Mouse (Mus musculus): ENCODE measurements at regions not wholly inside any gene's neighbourhood (a gene's known extent, or its start where the extent isn't known, plus 50 kb on each side); places are given as distances from the start of the nearest gene placed in this dataset.

DNA sequence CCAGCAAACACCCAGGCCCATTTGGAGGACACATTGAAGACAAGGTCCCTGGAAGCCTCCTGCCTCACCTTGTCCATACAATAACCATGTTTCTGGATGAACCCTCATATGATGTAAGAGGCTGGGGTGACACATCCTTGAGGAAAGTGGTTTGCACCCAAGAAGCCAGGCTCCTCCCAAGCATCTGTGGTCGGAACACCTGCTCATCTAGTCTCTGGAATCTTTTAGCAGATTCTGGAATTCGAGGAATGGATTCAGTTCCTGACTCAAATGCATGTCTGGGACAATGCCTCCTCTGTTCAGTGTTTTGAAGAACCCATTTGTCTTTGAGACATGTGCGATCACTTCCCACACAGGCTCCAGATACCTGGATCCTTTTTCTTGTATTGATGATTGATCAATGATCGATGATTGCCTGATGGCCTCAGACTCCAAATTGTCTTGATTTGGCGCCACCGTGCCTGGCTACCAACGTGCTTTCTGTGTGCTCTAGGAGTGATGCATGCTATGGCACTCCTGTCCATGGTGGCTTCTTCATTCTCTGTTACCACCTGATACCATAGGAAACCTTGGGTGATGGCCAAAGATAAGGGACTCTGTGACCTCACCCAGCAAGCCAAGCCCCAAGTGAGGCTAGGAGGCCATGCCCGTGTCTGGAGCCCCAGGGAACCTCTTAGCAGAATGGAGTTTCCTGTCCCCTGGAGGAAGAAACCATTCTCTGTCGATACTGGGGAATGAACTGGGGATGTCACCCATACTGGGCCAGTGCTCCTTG is 126.7 kb downstream of the Mn1 start:
- no peak for DNase-seq (ENCODE audit: extremely low read depth, low read depth, low spot score)

DNA sequence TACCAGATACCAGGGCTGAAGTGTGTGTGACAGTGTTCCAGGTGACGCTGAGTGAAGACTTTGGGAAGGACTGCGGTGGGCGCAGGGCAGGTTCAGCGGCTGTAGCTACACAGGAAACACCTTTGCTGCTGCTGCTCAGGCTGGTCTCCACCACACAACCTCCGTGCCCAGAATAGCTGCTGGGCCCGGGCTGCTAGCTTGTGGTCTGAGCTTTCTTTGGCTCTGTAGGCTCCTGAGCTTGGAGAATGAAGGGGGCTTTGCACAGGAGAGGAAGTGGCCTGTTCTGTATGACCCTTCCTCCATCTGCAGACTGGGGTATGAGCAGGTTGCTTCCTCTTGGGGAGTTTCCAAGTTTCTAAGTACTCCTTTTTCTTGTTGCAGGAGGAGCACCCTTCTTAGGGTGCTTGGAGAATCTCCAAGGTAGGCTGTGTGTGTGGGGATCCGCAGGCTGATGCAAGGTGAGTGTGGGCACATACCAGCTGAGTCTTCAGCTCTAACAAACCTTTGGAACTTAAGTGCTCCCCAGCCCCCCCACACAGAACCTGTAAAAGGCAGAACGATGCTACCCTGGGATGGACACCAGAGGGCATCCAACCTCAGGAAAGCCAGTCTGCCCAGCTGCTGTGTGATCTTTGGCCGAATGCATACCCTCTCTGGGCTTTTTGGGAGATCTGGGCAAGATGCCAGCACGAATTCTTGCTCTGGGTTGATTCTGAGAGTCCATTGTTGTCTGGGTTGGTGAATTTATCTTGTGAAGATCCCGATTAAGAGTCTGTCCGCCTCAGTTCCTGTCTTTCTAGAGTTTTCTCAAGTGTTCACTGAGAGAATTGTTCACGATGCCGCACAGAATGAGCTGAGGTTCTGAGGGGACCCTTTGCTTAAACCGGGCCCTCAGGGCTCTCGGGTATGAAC is 136.6 kb downstream of the Mn1 start:
- DNase-seq (ENCODE audit: extremely low read depth, low read depth, low spot score), result no peak

- no peak for DNase-seq (ENCODE audit: extremely low read depth, low read depth, low spot score)
Observed at GRCm38 (mm10) chr5:111554551-111555311, 137.6 kb downstream of the Mn1 start.

GRCm38 (mm10) chr5:111555312-111555957 is 138.3 kb downstream of the Mn1 start:
- DNase-seq (ENCODE audit: extremely low read depth, low read depth, low spot score), result no peak

DNA sequence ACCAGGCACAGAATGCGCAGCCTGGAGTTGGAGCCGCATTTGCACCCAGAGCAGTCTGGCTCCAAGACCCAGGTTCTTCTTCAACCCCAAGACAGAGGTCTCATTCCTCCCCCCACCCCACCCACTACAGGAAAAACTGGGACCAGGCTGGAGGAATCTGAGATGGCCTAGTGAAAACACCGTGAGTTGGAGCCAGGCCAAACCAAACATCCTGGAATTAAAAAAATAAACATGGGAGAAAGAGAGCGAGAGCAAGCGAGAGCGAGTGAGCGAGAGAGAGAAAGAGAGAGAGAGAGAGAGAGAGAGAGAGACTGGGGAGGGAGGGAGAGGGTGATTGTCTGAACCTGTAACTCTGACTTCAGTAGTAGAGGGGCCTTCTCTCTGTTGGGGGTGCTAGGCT is 138.8 kb downstream of the Mn1 start:
- no peak for DNase-seq (ENCODE audit: extremely low read depth, low read depth, low spot score)

GRCm38 (mm10) chr5:111560432-111560831 is 143.3 kb downstream of the Mn1 start:
- no peak for DNase-seq (ENCODE audit: extremely low read depth, low read depth, low spot score)

DNA sequence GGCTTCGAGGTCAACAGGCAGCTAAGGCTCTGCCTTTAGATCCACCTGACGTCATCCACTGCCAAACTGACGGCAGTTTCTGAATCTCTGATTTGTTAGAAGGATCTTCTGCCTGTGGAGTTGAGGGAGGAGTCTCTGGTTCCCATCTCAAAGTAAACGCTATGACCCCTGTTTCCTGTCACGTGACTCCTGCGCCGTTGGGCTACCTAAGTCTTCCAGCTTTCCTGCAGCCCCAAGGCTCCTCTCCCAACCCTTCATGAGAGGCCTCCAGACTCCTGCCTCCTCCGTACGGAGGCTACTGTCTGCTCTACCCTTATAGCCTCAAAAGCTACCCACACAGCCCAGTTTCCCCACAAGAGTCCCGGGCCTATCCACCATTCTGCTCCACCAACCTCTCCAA is 144.1 kb downstream of the Mn1 start:
- DNase-seq (ENCODE audit: extremely low read depth, low read depth, low spot score), result no peak

- DNase-seq (ENCODE audit: extremely low read depth, low read depth, low spot score), result no peak
Observed at GRCm38 (mm10) chr5:111570826-111571225, 153.7 kb downstream of the Mn1 start.

GRCm38 (mm10) chr5:111573265-111573873 is 156.2 kb downstream of the Mn1 start:
- DNase-seq (ENCODE audit: extremely low read depth, low read depth, low spot score), result no peak

- no peak for DNase-seq (ENCODE audit: extremely low read depth, low read depth, low spot score)
Observed at GRCm38 (mm10) chr5:111574219-111574840, 157.2 kb downstream of the Mn1 start.

DNA sequence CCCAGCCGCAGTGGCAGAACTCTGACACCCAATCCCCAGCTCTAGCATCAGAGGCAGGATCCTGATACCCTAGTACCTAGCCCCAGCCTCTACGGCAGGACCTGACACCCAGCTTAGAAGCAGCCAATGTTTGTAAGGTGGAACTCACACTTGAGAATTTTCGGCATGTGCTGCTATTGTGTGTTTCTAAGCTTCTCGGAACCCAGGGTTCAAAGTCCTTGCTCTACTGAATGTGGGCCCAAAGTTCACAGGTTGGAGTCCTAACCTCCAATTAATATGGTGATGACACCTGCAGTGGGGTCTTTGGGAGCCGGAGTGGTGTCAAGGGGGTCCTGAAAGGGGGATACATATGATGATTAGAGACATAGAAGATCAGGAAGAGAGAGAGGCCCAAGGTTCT is 158.2 kb downstream of the Mn1 start:
- no peak for DNase-seq (ENCODE audit: extremely low read depth, low read depth, low spot score)

GRCm38 (mm10) chr5:111577441-111577840 is 156.3 kb upstream of the Gm26897 start:
- no peak for DNase-seq (ENCODE audit: extremely low read depth, low read depth, low spot score)

- no peak for DNase-seq (ENCODE audit: extremely low read depth, low read depth, low spot score)
Observed at GRCm38 (mm10) chr5:111578088-111578487, 155.6 kb upstream of the Gm26897 start.

DNA sequence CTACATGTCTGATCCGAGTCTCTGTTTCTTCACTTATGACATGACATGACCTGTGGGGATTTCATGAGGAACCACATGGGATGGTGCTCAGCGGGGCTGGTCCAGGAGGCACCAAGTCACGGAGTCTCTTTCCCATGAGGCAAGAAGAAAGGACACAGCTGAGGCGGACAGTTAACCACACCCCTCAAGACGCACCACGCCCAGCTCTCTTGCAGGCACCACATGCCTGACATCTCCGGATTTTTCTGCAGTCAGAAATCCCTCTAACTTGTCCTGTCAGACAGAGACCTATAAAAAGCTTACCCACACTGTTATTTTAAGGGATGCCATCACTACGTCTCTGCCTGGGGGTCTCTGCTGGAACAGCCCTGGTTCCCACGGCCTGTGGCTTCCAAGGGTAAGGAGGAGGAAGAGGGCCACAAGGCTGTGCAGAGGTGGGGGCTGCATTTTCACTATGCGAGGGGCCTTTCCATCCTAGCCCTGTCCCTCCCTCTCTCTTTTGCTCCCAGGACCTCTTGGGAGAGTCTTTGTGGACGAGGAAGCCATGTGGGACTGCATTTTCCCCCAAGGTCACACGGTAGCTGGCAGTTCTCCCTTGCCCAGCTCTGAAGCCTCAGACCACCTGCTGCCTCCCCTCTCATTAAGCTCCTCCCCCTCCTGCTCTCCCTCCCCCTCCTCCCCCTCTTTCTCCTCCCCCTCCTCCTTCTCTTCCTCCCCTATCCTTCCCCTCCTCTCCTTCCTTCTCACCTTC is 154.6 kb upstream of the Gm26897 start:
- no peak for DNase-seq (ENCODE audit: extremely low read depth, low read depth, low spot score)

- no peak for DNase-seq (ENCODE audit: extremely low read depth, low read depth, low spot score)
Observed at GRCm38 (mm10) chr5:111580870-111581771, 152.6 kb upstream of the Gm26897 start.

DNA sequence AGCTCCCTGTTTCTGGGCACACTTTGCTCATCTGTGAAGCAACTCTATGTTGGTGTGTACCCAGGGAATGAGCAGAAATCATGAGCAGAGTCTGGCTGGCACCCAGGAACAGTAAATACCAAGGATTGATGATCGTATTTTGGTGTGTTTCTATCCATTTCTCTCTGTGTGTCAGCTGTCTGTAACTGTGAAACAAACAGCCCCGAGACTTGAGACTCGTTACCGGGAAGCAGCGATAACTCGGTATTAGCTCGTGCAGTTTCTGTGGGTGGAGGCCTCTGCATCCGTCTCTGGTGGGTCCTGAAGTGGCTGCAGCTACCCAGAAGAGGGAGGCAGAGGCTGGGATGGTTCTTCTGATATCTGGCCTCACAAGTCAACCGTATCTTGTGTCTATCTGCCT is 151.7 kb upstream of the Gm26897 start:
- no peak for DNase-seq (ENCODE audit: extremely low read depth, low read depth, low spot score)

DNA sequence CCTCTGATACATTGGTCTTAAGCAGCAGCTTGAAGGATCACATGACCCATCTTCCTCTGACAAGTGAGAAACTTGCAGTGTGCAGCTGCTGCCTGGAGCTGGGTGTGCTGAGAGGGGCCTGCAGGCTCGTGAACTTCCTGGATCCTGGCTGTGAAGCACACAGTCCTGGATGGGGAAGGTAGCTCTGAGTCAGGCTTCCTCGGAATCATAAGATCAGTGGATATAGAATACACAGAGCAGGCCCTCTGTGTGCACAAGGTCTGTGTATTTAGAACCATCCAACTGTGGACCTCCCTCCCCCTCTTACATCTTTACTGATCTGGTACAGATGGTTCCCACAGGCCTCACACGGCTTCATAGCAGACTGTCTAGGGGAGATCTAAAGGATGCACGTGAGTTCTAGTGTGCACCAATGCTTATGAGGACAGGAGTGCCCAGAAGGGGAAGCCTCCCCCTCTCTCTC is 143.1 kb upstream of the Gm26897 start:
- no peak for DNase-seq (ENCODE audit: extremely low read depth, low read depth, low spot score)

DNA sequence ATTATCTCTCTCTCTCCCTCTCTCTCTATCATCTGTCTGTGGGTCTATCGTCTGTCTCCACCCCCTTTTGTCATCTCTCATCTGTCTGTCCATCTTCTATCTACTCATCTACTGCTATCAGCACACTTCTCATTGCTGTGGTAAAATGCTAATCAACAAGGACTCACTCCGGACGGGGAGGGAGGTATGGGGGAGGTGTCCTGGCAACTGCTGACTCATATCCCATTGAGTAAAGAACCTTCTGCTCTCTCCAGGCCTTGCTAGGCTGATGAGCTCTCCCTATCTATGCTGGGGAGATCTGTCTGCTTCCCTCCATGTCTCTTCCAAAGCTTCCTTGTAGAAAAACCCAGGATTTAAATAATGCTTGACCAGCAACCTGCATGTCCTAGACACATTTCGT is 140.9 kb upstream of the Gm26897 start:
- no peak for DNase-seq (ENCODE audit: extremely low read depth, low read depth, low spot score)
